Mouse (Mus musculus) liver, adult 2 months (tissue): ENCODE measurements around the gene Trim16. TPM values are rescaled to one million over a fixed set of nuclear protein-coding genes. Genes with fewer than 3 reads are reported as not detected.
A peak's percentile ranks its signal among the peaks of the same experiment; 100 is the strongest.

Source experiments
- DNase-seq: peaks from one replicate; pipeline ENCODE4 v3.0.0-alpha.2; 2011; ENCODE audit warnings: low read depth, low spot score; ENCODE audit errors: extremely low read depth
- H3K27ac ChIP-seq: fragments of 200-500 bp; replicated peaks from 2 replicates; pipeline ENCODE4 v1.5.1; 2012; ENCODE audit warnings: low read depth, mild to moderate bottlenecking, control low read depth, inconsistent platforms, low read length; ENCODE audit not compliant: insufficient read depth
- H3K27me3 ChIP-seq: fragments of 200-500 bp; 2 replicates; pipeline ENCODE4 v1.6.1; 2012; ENCODE audit warnings: mild to moderate bottlenecking, moderate library complexity, low read length, inconsistent platforms; ENCODE audit not compliant: control insufficient read depth, insufficient read depth
- H3K36me3 ChIP-seq: fragments of 200-500 bp; 2 replicates; pipeline ENCODE4 v1.6.1; 2012; ENCODE audit warnings: low read length, inconsistent platforms; ENCODE audit not compliant: control insufficient read depth, insufficient read depth
- H3K4me1 ChIP-seq: fragments of 200-500 bp; 2 replicates; pipeline ENCODE4 v1.6.1; 2011; ENCODE audit warnings: low read length; ENCODE audit not compliant: control insufficient read depth, insufficient read depth
- H3K4me3 ChIP-seq: fragments of 200-500 bp; 2 replicates; pipeline ENCODE4 v1.5.1; 2011; ENCODE audit warnings: low read depth, mild to moderate bottlenecking, control low read depth, low read length, moderate library complexity; ENCODE audit not compliant: insufficient read depth
- H3K79me2 ChIP-seq: fragments of 200-500 bp; 2 replicates; pipeline ENCODE4 v1.6.1; 2012; ENCODE audit warnings: inconsistent platforms, mild to moderate bottlenecking, low read length, moderate library complexity; ENCODE audit not compliant: control insufficient read depth, insufficient read depth
- H3K9ac ChIP-seq: fragments of 200-500 bp; 2 replicates; pipeline ENCODE4 v1.6.1; 2012; ENCODE audit warnings: low read depth, mild to moderate bottlenecking, control low read depth, inconsistent platforms, low read length
- CTCF ChIP-seq: fragments of 200-500 bp; IDR thresholded peaks from 2 replicates; pipeline ENCODE4 v1.5.1; 2011; ENCODE audit warnings: low read depth, low read length, control low read depth
- POLR2A ChIP-seq: fragments of 200-500 bp; IDR thresholded peaks from 2 replicates; pipeline ENCODE4 v1.6.1; 2011; ENCODE audit warnings: low read length, control low read depth; ENCODE audit not compliant: insufficient read depth; ENCODE audit errors: extremely low read depth
- WGBS: fragments of 180-500 bp; shearing (Covaris S2); methylation state at CpG from one replicate; pipeline ENCODE4 v1.1.7; 2018; 5-methylcytosine and 5-hydroxymethylcytosine counted together
- polyA plus RNA-seq: library from polyadenylated mRNA; depleted of rRNA; stranded (reverse); fragments of >200 nt; gene quantifications from 2 replicates; pipeline ENCODE4 v1.2.3, GENCODE M21; 2012
- total RNA-seq: library from RNA; depleted of rRNA; stranded (reverse); fragments of >200 nt; gene quantifications from 2 replicates; pipeline ENCODE4 v1.2.3, GENCODE M21; 2014

Trim16 gene
- total and polyA plus RNA-seq, 2 experiments = 0.18 TPM

- Histone ChIP-seq H3K9ac (no peak overlapping the region), H3K27me3 (no peaks in the 10 kb centered on the region), H3K36me3 (no peaks in the 10 kb centered on the region), H3K27ac (no peak overlapping the region), H3K4me1 (no peaks in the 10 kb centered on the region), H3K4me3 (no peak overlapping the region), H3K79me2 (no peaks in the 10 kb centered on the region)
- DNase-seq = no peak
- 88% methylated on average over 1 of the region's 1 CpGs for WGBS
- TF ChIP-seq POLR2A = no peak
- no peak for TF ChIP-seq CTCF
These were observed 55.7 kb downstream of the Trim16 start for GRCm38 (mm10) chr11:62875696-62876095.

- H3K79me2 ChIP-seq = no peaks in the 10 kb centered on the region
- no peak for DNase-seq
These were observed 56.4 kb downstream of the Trim16 start for GRCm38 (mm10) chr11:62876445-62876844.

GRCm38 (mm10) chr11:62877391-62877790, 57.4 kb downstream of the Trim16 start:
- Histone ChIP-seq H3K4me3 (no peak overlapping the region), H3K36me3 (no peaks in the 10 kb centered on the region), H3K79me2 (no peaks in the 10 kb centered on the region), H3K4me1 (no peaks in the 10 kb centered on the region), H3K27me3 (no peaks in the 10 kb centered on the region), H3K27ac (no peak overlapping the region), H3K9ac (no peak overlapping the region)
- no peak for DNase-seq
- TF ChIP-seq POLR2A = no peak
- no peak for TF ChIP-seq CTCF
- 89% methylated on average over 1 of the region's 1 CpGs for WGBS

More at GRCm38 (mm10) chr11:62876445-62876844, 56.4 kb downstream of the Trim16 start:
- no peak for TF ChIP-seq CTCF
- TF ChIP-seq POLR2A = no peak
- no peaks in the 10 kb centered on the region for H3K27me3 ChIP-seq
- H3K4me1 ChIP-seq = no peaks in the 10 kb centered on the region
- 92% methylated on average over 4 of the region's 4 CpGs for WGBS
- no peak overlapping the region for H3K9ac ChIP-seq
- no peak overlapping the region for H3K4me3 ChIP-seq
- no peaks in the 10 kb centered on the region for H3K36me3 ChIP-seq
- no peak overlapping the region for H3K27ac ChIP-seq

- Histone ChIP-seq H3K36me3 (no peaks in the 10 kb centered on the region), H3K4me3 (peak overlapping the region; percentile 58), H3K4me1 (no peaks in the 10 kb centered on the region), H3K27me3 (no peaks in the 10 kb centered on the region), H3K79me2 (no peaks in the 10 kb centered on the region), H3K9ac (no peak overlapping the region), H3K27ac (no peak overlapping the region)
- DNase-seq = no peak
- TF ChIP-seq POLR2A = no peak
- no peak for TF ChIP-seq CTCF
- 22% methylated on average over 9 of the region's 9 CpGs for WGBS
These were observed 58.7 kb downstream of the Trim16 start for GRCm38 (mm10) chr11:62878728-62879127.

GRCm38 (mm10) chr11:62879220-62880048, 59.4 kb downstream of the Trim16 start, which contains the start of gene Tvp23b:
Tvp23b (plus strand) TSS chr11:62879455.
- under 1% methylated on average over 55 of the region's 55 CpGs for WGBS
- no peak for TF ChIP-seq CTCF
- TF ChIP-seq POLR2A = peak; percentile 81
- Histone ChIP-seq H3K4me1 (no peaks in the 10 kb centered on the region), H3K4me3 (peak within 1 kb of the TSS; percentile 82), H3K9ac (peak within 1 kb of the TSS; percentile 87), H3K79me2 (no peaks in the 10 kb centered on the region), H3K36me3 (peaks cover under 1% of the 10 kb centered on the region; the same call in 1 of the 2 replicates), H3K27ac (peak within 1 kb of the TSS; percentile 75), H3K27me3 (no peaks in the 10 kb centered on the region)
- peak; percentile 83 for DNase-seq

- no peak for DNase-seq
- H3K27me3 ChIP-seq = no peaks in the 10 kb centered on the region
- TF ChIP-seq CTCF = no peak
- TF ChIP-seq POLR2A = no peak
- no peak overlapping the region for H3K9ac ChIP-seq
- no peak overlapping the region for H3K27ac ChIP-seq
- peaks cover 17% of the 10 kb centered on the region for H3K36me3 ChIP-seq
- no peak overlapping the region for H3K4me3 ChIP-seq
- H3K4me1 ChIP-seq = no peaks in the 10 kb centered on the region
- WGBS = 96% methylated on average over 8 of the region's 8 CpGs
- no peaks in the 10 kb centered on the region for H3K79me2 ChIP-seq
These were observed 63.4 kb downstream of the Trim16 start for GRCm38 (mm10) chr11:62883407-62883806.
